In genomic region chr4:119422294-119422964, GRCm38 (mm10) we compare ENCODE assay signal across 8 mouse cellular contexts. TPM values are rescaled to one million over a fixed set of nuclear protein-coding genes. Genes with fewer than 3 reads are reported as not detected.
A peak's percentile ranks its signal among the peaks of the same experiment; 100 is the strongest.
DNase-seq lines count a peak whose midpoint lies in the region; ATAC-seq lines count a peak whose summit lies in the region.

Ppcs (minus strand) TSS chr4:119422420.
Zmynd12 (plus strand) TSS chr4:119422814.

- H3K4me2 ChIP-seq in hindbrain, embryonic 14.5 days (replicated peaks) = peak within 1 kb of the TSS; percentile 78

- H3K9ac ChIP-seq in hindbrain, embryonic 14.5 days = peak within 1 kb of the TSS; percentile 79

- no peaks in the 10 kb centered on the region for H3K27me3 ChIP-seq in hindbrain, embryonic 14.5 days (ENCODE audit: control insufficient read depth, insufficient read depth, low read length)

- peak within 1 kb of the TSS; percentile 95 for H3K27ac ChIP-seq in hindbrain, embryonic 14.5 days

- peak; percentile 95 for ATAC-seq in hindbrain, embryonic 14.5 days (ENCODE audit: low FRiP score)

- H3K4me1 ChIP-seq in hindbrain, embryonic 14.5 days (replicated peaks; ENCODE audit: control insufficient read depth, insufficient read depth, low read length) = peaks cover 16% of the 10 kb centered on the region

- H3K9me3 ChIP-seq in hindbrain, embryonic 14.5 days (ENCODE audit: control insufficient read depth, low read length) = no peaks in the 10 kb centered on the region

- WGBS in hindbrain, embryonic 14.5 days = under 1% methylated on average over 52 of the region's 52 CpGs

- peak; percentile 88 for DNase-seq in T-cell, adult 2 months (ENCODE audit: low spot score)
- DNase-seq in cerebellum, postnatal 25 days = peak; percentile 93 to 96
- DNase-seq in frontal cortex, postnatal 25 days (ENCODE audit: low spot score in 2 of 2) = peak; percentile 75 to 77
- DNase-seq in hindbrain, embryonic 14.5 days (ENCODE audit: low spot score) = peak; percentile 90
- peak; percentile 81 to 82 for DNase-seq in layer of hippocampus, postnatal 36 days
- DNase-seq in lung, postnatal 25 days (ENCODE audit: low spot score) = peak; percentile 92
- DNase-seq in retina, adult 2 months (ENCODE audit: low read depth, low spot score) = peak; percentile 77
- DNase-seq in thymus, postnatal 25 days = peak; percentile 91

- peak within 1 kb of the TSS; percentile 61 for H3K4me3 ChIP-seq in hindbrain, embryonic 14.5 days (replicated peaks; ENCODE audit: low read length)

- H3K36me3 ChIP-seq in hindbrain, embryonic 14.5 days (replicated peaks; ENCODE audit: control insufficient read depth, insufficient read depth) = 0 out of 2 replicates have a peak, but pooled peaks cover 5% of the 10 kb centered on the region

RNA-seq across cellular contexts. Expression of gene Ppcs, which starts in this region (rescaled TPM):
- 23.4 and 25.6 TPM in 2 replicates for polyA plus RNA-seq in hindbrain, embryonic 14.5 days (2014; fragmentation: Nextera tagmentation; extraction: Ambion mirVana)
- 1 to 10 TPM; 6.2 to 6.4 TPM for total RNA-seq in layer of hippocampus, postnatal 36 days (2021)

RNA-seq across cellular contexts. Expression of gene Zmynd12, which starts in this region (rescaled TPM):
- polyA plus RNA-seq in hindbrain, embryonic 14.5 days (2014; fragmentation: Nextera tagmentation; extraction: Ambion mirVana) = 0.23 and 0.83 TPM in 2 replicates
- under 1 TPM; 0.46 to 0.47 TPM for total RNA-seq in layer of hippocampus, postnatal 36 days (2021)

Comparison
In these comparisons a context has a peak if more than half of its experiments do, and no peak if none do; other contexts are left out.
1. Peak in every context shown above with its lines: DNase-seq, ATAC-seq, H3K4me3 ChIP-seq and H3K27ac ChIP-seq.